Mouse (Mus musculus) kidney, postnatal 0 days (tissue): ENCODE measurements around the gene Acot3. TPM values are rescaled to one million over a fixed set of nuclear protein-coding genes. Genes with fewer than 3 reads are reported as not detected.
"Not testable (repeated sequence)": the region's sequence is repeated elsewhere in the genome, so short reads cannot be mapped to it uniquely, and the experiment has no call there.

Experiments
- ATAC-seq: fragments of 200-750 bp; cut with Nextera tagmentation; replicated peaks from 2 replicates; pipeline ENCODE4 v1.8.0; 2017; ENCODE audit warnings: low read depth, moderate number of reproducible peaks, moderate TSS enrichment, moderate library complexity; ENCODE audit not compliant: low FRiP score
- DNase-seq: peaks from one replicate; pipeline ENCODE4 v3.0.0-alpha.2; 2016; ENCODE audit warnings: low spot score
- H3K27ac ChIP-seq: fragments of 300-500 bp; sonication (generic); 2 replicates; pipeline ENCODE4 v1.5.1; 2014; ENCODE audit warnings: mild to moderate bottlenecking
- H3K27me3 ChIP-seq: fragments of 300-500 bp; sonication (generic); 2 replicates; pipeline ENCODE4 v1.6.1; 2014; ENCODE audit warnings: low read length, mixed read lengths; ENCODE audit not compliant: insufficient read depth
- H3K36me3 ChIP-seq: fragments of 300-500 bp; sonication (generic); 2 replicates; pipeline ENCODE4 v1.6.1; 2014; ENCODE audit warnings: low read length, mixed read lengths; ENCODE audit not compliant: insufficient read depth
- H3K4me1 ChIP-seq: fragments of 300-500 bp; sonication (generic); replicated peaks from 2 replicates; pipeline ENCODE4 v1.6.1; 2014; ENCODE audit warnings: antibody characterized with exemption, low read length, mixed read lengths; ENCODE audit not compliant: insufficient read depth
- H3K4me2 ChIP-seq: fragments of 300-500 bp; sonication (generic); 2 replicates; pipeline ENCODE4 v1.6.1; 2014; ENCODE audit warnings: mild to moderate bottlenecking, low read length, moderate library complexity, mixed read lengths
- H3K4me3 ChIP-seq: fragments of 300-500 bp; sonication (generic); replicated peaks from 2 replicates; pipeline ENCODE4 v1.5.1; 2014; ENCODE audit warnings: low read depth, low read length
- H3K9ac ChIP-seq: fragments of 300-500 bp; sonication (generic); 2 replicates; pipeline ENCODE4 v1.6.1; 2014; ENCODE audit warnings: low read depth, low read length
- H3K9me3 ChIP-seq: fragments of 300-500 bp; sonication (generic); replicated peaks from 2 replicates; pipeline ENCODE4 v1.6.1; 2016; ENCODE audit warnings: low read length, inconsistent platforms, mixed read lengths
- CTCF ChIP-seq: IDR thresholded peaks from 2 replicates; pipeline ENCODE4 v1.5.1; 2016; ENCODE audit warnings: antibody characterized with exemption, low read depth, mild to moderate bottlenecking, moderate library complexity
- WGBS: fragments of 180-500 bp; shearing (Covaris S2); extraction: QIAGEN DNeasy Blood & Tissue Kit; methylation state at CpG from one replicate; pipeline ENCODE4 v1.1.7; 2014; 5-methylcytosine and 5-hydroxymethylcytosine counted together
- polyA plus RNA-seq: library from polyadenylated mRNA; unstranded; fragments of >200 nt; fragmentation: Nextera tagmentation; extraction: Ambion mirVana; gene quantifications from 2 replicates; pipeline ENCODE4 v1.2.1, GENCODE M21; 2015

The Acot3 gene
- polyA plus RNA-seq, 1 experiment from 2014 or later, result 9.3 TPM

GRCm38 (mm10) chr12:84011251-84012040 lies 40.5 kb upstream of the Acot3 start:
- ATAC-seq (peak; percentile 79), DNase-seq (peak; percentile 93)
- Histone ChIP-seq H3K4me2 (peak overlapping the region; percentile 56), H3K27me3 (no peaks in the 10 kb centered on the region), H3K4me1 (peaks cover 16% of the 10 kb centered on the region), H3K4me3 (0 out of 2 replicates have a peak overlapping the region, but pooled peaks have one; percentile 11), H3K27ac (peak overlapping the region; percentile 48; the same call in 1 of the 2 replicates), H3K36me3 (peaks cover 8% of the 10 kb centered on the region; the same call in 1 of the 2 replicates), H3K9me3 (no peaks in the 10 kb centered on the region), H3K9ac (peak overlapping the region; percentile 31; the same call in 1 of the 2 replicates)
- TF ChIP-seq CTCF, result no peak
- 25% methylated on average over 12 of the region's 12 CpGs for WGBS

- ATAC-seq, result no peak
- peak; percentile 55 for TF ChIP-seq CTCF
- Histone ChIP-seq H3K4me3 (no peak overlapping the region), H3K27ac (no peak overlapping the region), H3K9ac (no peak overlapping the region), H3K36me3 (peaks cover 8% of the 10 kb centered on the region; the same call in 1 of the 2 replicates), H3K4me1 (peaks cover 16% of the 10 kb centered on the region), H3K27me3 (no peaks in the 10 kb centered on the region), H3K4me2 (no peak overlapping the region), H3K9me3 (no peaks in the 10 kb centered on the region)
- WGBS, result 74% methylated on average over 6 of the region's 6 CpGs
- DNase-seq, result no peak
Measured at GRCm38 (mm10) chr12:84013130-84013529, 38.8 kb upstream of the Acot3 start.

- no peak for ATAC-seq
- WGBS, result 93% methylated on average over 7 of the region's 7 CpGs
- TF ChIP-seq CTCF, result no peak
Measured at GRCm38 (mm10) chr12:84013701-84014100, 38.2 kb upstream of the Acot3 start.

GRCm38 (mm10) chr12:84020528-84020927 lies 31.4 kb upstream of the Acot3 start:
- 16% methylated on average over 7 of the region's 7 CpGs for WGBS
- H3K9ac ChIP-seq, H3K27me3 ChIP-seq, H3K4me1 ChIP-seq, H3K9me3 ChIP-seq, H3K4me2 ChIP-seq, H3K4me3 ChIP-seq, H3K36me3 ChIP-seq: not testable (repeated sequence)
- peak; percentile 85 for ATAC-seq
- peak; percentile 67 for DNase-seq
- H3K27ac ChIP-seq, result 0 out of 2 replicates have a peak overlapping the region, but pooled peaks have one; percentile 19

More at GRCm38 (mm10) chr12:84013701-84014100, 38.2 kb upstream of the Acot3 start:
- H3K4me2 ChIP-seq, result no peak overlapping the region
- H3K27ac ChIP-seq, result no peak overlapping the region
- H3K27me3 ChIP-seq, result no peaks in the 10 kb centered on the region
- no peak overlapping the region for H3K4me3 ChIP-seq
- peaks cover 8% of the 10 kb centered on the region; the same call in 1 of the 2 replicates for H3K36me3 ChIP-seq
- no peaks in the 10 kb centered on the region for H3K9me3 ChIP-seq
- no peak overlapping the region for H3K9ac ChIP-seq
- H3K4me1 ChIP-seq, result peaks cover 11% of the 10 kb centered on the region
- DNase-seq, result no peak

- H3K4me1 ChIP-seq, H3K9ac ChIP-seq, H3K4me2 ChIP-seq, DNase-seq, H3K27ac ChIP-seq, H3K27me3 ChIP-seq, H3K9me3 ChIP-seq, H3K4me3 ChIP-seq, H3K36me3 ChIP-seq, ATAC-seq: not testable (repeated sequence)
- WGBS, result 89% methylated on average over 4 of the region's 4 CpGs
Measured at GRCm38 (mm10) chr12:84022266-84022665, 29.7 kb upstream of the Acot3 start.

- Histone ChIP-seq H3K27ac (no peak overlapping the region), H3K36me3 (no peaks in the 10 kb centered on the region), H3K27me3 (no peaks in the 10 kb centered on the region), H3K9me3 (no peaks in the 10 kb centered on the region), H3K9ac (no peak overlapping the region), H3K4me3 (no peak overlapping the region), H3K4me2 (no peak overlapping the region), H3K4me1 (no peaks in the 10 kb centered on the region)
- 80% methylated on average over 9 of the region's 9 CpGs for WGBS
- TF ChIP-seq CTCF, result no peak
- no peak for ATAC-seq
- no peak for DNase-seq
Measured at GRCm38 (mm10) chr12:84023052-84023745, 28.7 kb upstream of the Acot3 start.
